In genomic region chr1:51875462-51876225, GRCm38 (mm10) we compare ENCODE assay signal across 18 mouse cellular contexts. TPM values are rescaled to one million over a fixed set of nuclear protein-coding genes. Genes with fewer than 3 reads are reported as not detected.
DNase-seq lines count a peak whose midpoint lies in the region; ATAC-seq lines count a peak whose summit lies in the region.
"Had no signal": no experiment of that assay in that cellular context is flagged by ENCODE, and none has a peak within 500 bp of the region (broad histone marks: within the 10 kb centered on the region; RNA-seq: fewer than 3 reads in every experiment).

No protein-coding gene starts in this region.

- peak overlapping the region; percentile 16; the same call in 1 of the 2 replicates for H3K27ac ChIP-seq in heart, embryonic 16.5 days (ENCODE audit: low read length)
- H3K27ac ChIP-seq: hindbrain, embryonic 12.5 days; midbrain, embryonic 13.5 days had no signal

- H3K4me2 ChIP-seq in heart, embryonic 16.5 days (ENCODE audit: low read depth, low read length), result no peak overlapping the region
- H3K4me2 ChIP-seq: hindbrain, embryonic 12.5 days; liver, embryonic 11.5 days; lung, embryonic 14.5 days; midbrain, embryonic 13.5 days had no signal

- WGBS in heart, embryonic 16.5 days, result 75% methylated on average over 15 of the region's 15 CpGs

- no peaks in the 10 kb centered on the region for H3K27me3 ChIP-seq in heart, embryonic 16.5 days (ENCODE audit: control insufficient read depth, insufficient read depth, low read length)
- H3K27me3 ChIP-seq: hindbrain, embryonic 12.5 days; midbrain, embryonic 13.5 days had no signal

- no peaks in the 10 kb centered on the region for H3K36me3 ChIP-seq in heart, embryonic 16.5 days (ENCODE audit: control insufficient read depth, insufficient read depth)
- H3K36me3 ChIP-seq: G1E; hindbrain, embryonic 12.5 days; midbrain, embryonic 13.5 days had no signal

- H3K9ac ChIP-seq in heart, embryonic 16.5 days (ENCODE audit: low read length), result no peak overlapping the region
- H3K9ac ChIP-seq: hindbrain, embryonic 12.5 days; lung, embryonic 14.5 days; midbrain, embryonic 13.5 days had no signal

- intact Hi-C loops in heart, postnatal 10 days (cut with DNase I), result loop anchor here (5.0 kb wide), 1 partner anchor 37 kb away; no protein-coding TSS in a partner anchor

- no peak for DNase-seq in heart, postnatal 10 days
- peak; percentile 31 for DNase-seq in testis, postnatal 14 days (ENCODE audit: low spot score)
- no peak for DNase-seq in testis, postnatal 10 days (ENCODE audit: low spot score)
- peak; percentile 23 for DNase-seq in telencephalon, adult 2 months (ENCODE audit: low read depth, low spot score)
- no peak for DNase-seq in spleen, adult 12 weeks (ENCODE audit: low spot score)
- no peak for DNase-seq in adrenal gland, postnatal 10 days
- DNase-seq: adrenal gland, adult 2 months; cerebellum, adult 2 months; embryo, embryonic 11 days; kidney, postnatal 14 days; lung, embryonic 14.5 days had no signal

- ATAC-seq in heart, embryonic 16.5 days (replicated peaks; ENCODE audit: extremely low read depth, insufficient read depth, low FRiP score), result no peak
- ATAC-seq: intestine, embryonic 16.5 days; midbrain, embryonic 13.5 days had no signal

- no peak overlapping the region for H3K4me3 ChIP-seq in heart, embryonic 16.5 days (ENCODE audit: low read length)
- H3K4me3 ChIP-seq: hindbrain, embryonic 12.5 days; midbrain, embryonic 13.5 days; myocyte had no signal

- H3K4me1 ChIP-seq in heart, embryonic 16.5 days (ENCODE audit: control insufficient read depth, insufficient read depth, low read length), result peaks cover 31% of the 10 kb centered on the region

- no peaks in the 10 kb centered on the region for H3K9me3 ChIP-seq in heart, embryonic 16.5 days (replicated peaks; ENCODE audit: control insufficient read depth, low read length)
- H3K9me3 ChIP-seq: G1E; hindbrain, embryonic 12.5 days; midbrain, embryonic 13.5 days had no signal

RNA-seq across cellular contexts. Expression of gene Myo1b, which starts 40.2 kb away (rescaled TPM):
- polyA plus RNA-seq in heart, embryonic 16.5 days (2015; fragmentation: Nextera tagmentation; extraction: Ambion mirVana), result 26.6 and 35.2 TPM in 2 replicates
- 10 to 100 TPM; 62.5 to 74.8 TPM for total RNA-seq in heart, postnatal 10 days (2021)
- 10 to 100 TPM; 82.6 to 87.9 TPM for total RNA-seq in adrenal gland, postnatal 10 days (2021)
- polyA plus RNA-seq: G1E had no signal

Comparison
In these comparisons a context has a peak if more than half of its experiments do, and no peak if none do; other contexts are left out.
1. DNase-seq: peak in testis, postnatal 14 days (single experiment) and telencephalon, adult 2 months (single experiment); none in heart, postnatal 10 days (0 of 2), testis, postnatal 10 days (single experiment), spleen, adult 12 weeks (single experiment) and adrenal gland, postnatal 10 days (single experiment).